Mouse (Mus musculus): ENCODE results near the gene 2200002D01Rik. TPM values are rescaled to one million over a fixed set of nuclear protein-coding genes. Genes with fewer than 3 reads are reported as not detected.
"Not testable (repeated sequence)": the region's sequence is repeated elsewhere in the genome, so short reads cannot be mapped to it uniquely, and the experiment has no call there.

Gene 2200002D01Rik
- polyA plus RNA-seq, 1 experiment from 2014 or later: 0.29 TPM

- H3K27me3 ChIP-seq (ENCODE audit: control insufficient read depth, insufficient read depth, low read length): 0 out of 2 replicates have a peak, but pooled peaks cover 5% of the 10 kb centered on the region
- no peaks in the 10 kb centered on the region; the same call in 1 of the 2 replicates for H3K9me3 ChIP-seq (ENCODE audit: control insufficient read depth, low read length)
- ATAC-seq (ENCODE audit: low FRiP score, low TSS enrichment) (no peak), DNase-seq (peak; percentile 76)
- peak overlapping the region; percentile 40 for H3K4me2 ChIP-seq (ENCODE audit: low read length)
- 0 out of 2 replicates have a peak overlapping the region, but pooled peaks have one; percentile 23 for H3K9ac ChIP-seq (replicated peaks; ENCODE audit: low read length)
- H3K4me3 ChIP-seq (replicated peaks; ENCODE audit: low read depth, low read length): no peak overlapping the region
- no peaks in the 10 kb centered on the region for H3K36me3 ChIP-seq (ENCODE audit: control insufficient read depth, insufficient read depth, low read length)
- 12% methylated on average over 16 of the region's 16 CpGs for WGBS
- no peak overlapping the region for H3K27ac ChIP-seq (replicated peaks; ENCODE audit: low read depth, low read length)
- H3K4me1 ChIP-seq (ENCODE audit: control insufficient read depth, insufficient read depth, low read length): peaks cover 9% of the 10 kb centered on the region; the same call in 1 of the 2 replicates
Observed at GRCm38 (mm10) chr7:29224756-29225394, 23.4 kb downstream of the 2200002D01Rik start.

DNA sequence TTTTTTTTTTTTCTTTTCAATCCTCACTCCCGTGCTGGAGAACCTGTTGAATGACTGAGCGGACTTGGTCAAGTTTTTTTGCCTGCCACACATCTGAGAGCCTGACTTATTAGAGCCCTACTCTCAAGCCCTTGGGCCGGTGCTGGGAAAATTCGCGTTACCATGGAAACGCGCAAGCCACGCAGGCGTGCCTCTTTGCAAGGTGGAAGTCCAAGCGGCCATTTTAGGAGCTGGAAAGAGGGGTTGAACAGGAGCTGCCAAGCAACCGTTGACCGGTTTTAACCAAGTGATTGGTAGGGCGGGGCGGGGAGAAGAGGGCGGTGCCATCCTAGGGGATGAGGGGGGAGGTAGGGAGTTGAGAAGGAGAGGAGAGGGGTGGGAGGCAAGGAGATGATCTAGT lies 33.4 kb downstream of the 2200002D01Rik start:
- ATAC-seq (ENCODE audit: low FRiP score, low TSS enrichment) (no peak), DNase-seq (peak; percentile 53)
- no peak overlapping the region for H3K27ac ChIP-seq (replicated peaks; ENCODE audit: low read depth, low read length)
- 0 out of 2 replicates have a peak, but pooled peaks cover 6% of the 10 kb centered on the region for H3K4me1 ChIP-seq (ENCODE audit: control insufficient read depth, insufficient read depth, low read length)
- no peaks in the 10 kb centered on the region for H3K36me3 ChIP-seq (ENCODE audit: control insufficient read depth, insufficient read depth, low read length)
- H3K4me3 ChIP-seq (replicated peaks; ENCODE audit: low read depth, low read length): no peak overlapping the region
- H3K9me3 ChIP-seq (ENCODE audit: control insufficient read depth, low read length): peaks cover 3% of the 10 kb centered on the region; the same call in 1 of the 2 replicates
- no peak overlapping the region for H3K4me2 ChIP-seq (ENCODE audit: low read length)
- WGBS: 45% methylated on average over 15 of the region's 15 CpGs
- no peak overlapping the region for H3K9ac ChIP-seq (replicated peaks; ENCODE audit: low read length)
- H3K27me3 ChIP-seq (ENCODE audit: control insufficient read depth, insufficient read depth, low read length): no peaks in the 10 kb centered on the region

GRCm38 (mm10) chr7:29214236-29214635 lies 34.0 kb downstream of the 2200002D01Rik start:
- peak overlapping the region; percentile 52 for H3K4me2 ChIP-seq (ENCODE audit: low read length)
- H3K9ac ChIP-seq (replicated peaks; ENCODE audit: low read length): no peak overlapping the region
- no peaks in the 10 kb centered on the region for H3K27me3 ChIP-seq (ENCODE audit: control insufficient read depth, insufficient read depth, low read length)
- H3K9me3 ChIP-seq (ENCODE audit: control insufficient read depth, low read length): peaks cover under 1% of the 10 kb centered on the region; the same call in 1 of the 2 replicates
- no peak overlapping the region for H3K4me3 ChIP-seq (replicated peaks; ENCODE audit: low read depth, low read length)
- 78% methylated on average over 2 of the region's 2 CpGs for WGBS
- DNase-seq (peak; percentile 6), ATAC-seq (ENCODE audit: low FRiP score, low TSS enrichment) (no peak)
- no peaks in the 10 kb centered on the region for H3K36me3 ChIP-seq (ENCODE audit: control insufficient read depth, insufficient read depth, low read length)
- 0 out of 2 replicates have a peak, but pooled peaks cover 6% of the 10 kb centered on the region for H3K4me1 ChIP-seq (ENCODE audit: control insufficient read depth, insufficient read depth, low read length)
- H3K27ac ChIP-seq (replicated peaks; ENCODE audit: low read depth, low read length): no peak overlapping the region

- H3K27me3 ChIP-seq (ENCODE audit: control insufficient read depth, insufficient read depth, low read length): no peaks in the 10 kb centered on the region
- peak within 1 kb of the TSS; percentile 70 for H3K27ac ChIP-seq (replicated peaks; ENCODE audit: low read depth, low read length)
- 0 out of 2 replicates have a peak, but pooled peaks cover 6% of the 10 kb centered on the region for H3K4me1 ChIP-seq (ENCODE audit: control insufficient read depth, insufficient read depth, low read length)
- H3K4me2 ChIP-seq (ENCODE audit: low read length): peak within 1 kb of the TSS; percentile 52
- DNase-seq (peak; percentile 82), ATAC-seq (ENCODE audit: low FRiP score, low TSS enrichment) (peak; percentile 77)
- H3K9ac ChIP-seq (replicated peaks; ENCODE audit: low read length): no peak within 1 kb of the TSS; the same call in 1 of the 2 replicates
- 2% methylated on average over 20 of the region's 20 CpGs for WGBS
- H3K4me3 ChIP-seq (replicated peaks; ENCODE audit: low read depth, low read length): peak within 1 kb of the TSS; percentile 24
- H3K36me3 ChIP-seq (ENCODE audit: control insufficient read depth, insufficient read depth, low read length): no peaks in the 10 kb centered on the region
- H3K9me3 ChIP-seq (ENCODE audit: control insufficient read depth, low read length): no peaks in the 10 kb centered on the region
Observed at GRCm38 (mm10) chr7:29213675-29214082, 34.6 kb downstream of the 2200002D01Rik start, which contains the start of gene Catsperg1. Gene Catsperg1, minus strand, starts transcription at chr7:29214035.

DNA sequence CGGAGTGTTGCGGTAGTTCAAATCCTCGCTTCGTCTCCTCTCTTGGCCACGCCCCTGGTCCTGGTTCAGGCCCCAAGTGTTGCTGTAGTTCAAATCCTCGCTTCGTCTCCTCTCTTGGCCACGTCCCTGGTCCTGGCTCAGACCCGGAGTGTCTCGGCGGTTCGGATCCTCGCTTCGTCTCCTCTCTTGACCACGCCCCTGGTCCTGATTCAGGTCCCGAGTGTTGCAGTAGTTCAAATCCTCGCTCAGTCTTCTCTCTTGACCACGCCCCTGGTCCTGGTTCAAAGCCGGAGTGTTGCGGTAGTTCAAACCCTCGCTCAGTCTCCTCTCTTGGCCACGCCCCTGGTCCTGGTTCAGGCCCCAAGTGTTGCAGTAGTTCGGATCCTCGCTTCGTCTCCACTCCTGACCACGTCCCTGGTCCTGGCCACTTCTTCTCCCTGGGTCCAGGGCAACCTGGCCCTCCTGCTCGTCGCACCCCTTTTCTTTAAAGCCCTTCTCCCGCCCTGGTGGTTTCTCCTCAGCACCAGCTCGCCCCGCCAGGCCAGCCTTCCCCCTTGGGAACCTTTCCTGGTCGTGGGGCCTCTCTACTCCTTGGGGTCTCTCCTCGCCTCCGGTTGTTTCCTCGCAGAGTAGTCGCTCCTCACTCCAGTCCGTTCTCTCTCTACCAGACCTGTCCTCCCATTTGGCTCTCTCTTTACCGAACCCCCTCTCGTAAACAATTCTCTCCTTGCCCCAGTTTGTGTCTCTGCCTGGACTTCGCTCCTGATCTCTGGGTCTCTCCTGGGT lies 35.3 kb downstream of the 2200002D01Rik start:
- H3K27ac ChIP-seq (replicated peaks; ENCODE audit: low read depth, low read length): not testable (repeated sequence)

DNA sequence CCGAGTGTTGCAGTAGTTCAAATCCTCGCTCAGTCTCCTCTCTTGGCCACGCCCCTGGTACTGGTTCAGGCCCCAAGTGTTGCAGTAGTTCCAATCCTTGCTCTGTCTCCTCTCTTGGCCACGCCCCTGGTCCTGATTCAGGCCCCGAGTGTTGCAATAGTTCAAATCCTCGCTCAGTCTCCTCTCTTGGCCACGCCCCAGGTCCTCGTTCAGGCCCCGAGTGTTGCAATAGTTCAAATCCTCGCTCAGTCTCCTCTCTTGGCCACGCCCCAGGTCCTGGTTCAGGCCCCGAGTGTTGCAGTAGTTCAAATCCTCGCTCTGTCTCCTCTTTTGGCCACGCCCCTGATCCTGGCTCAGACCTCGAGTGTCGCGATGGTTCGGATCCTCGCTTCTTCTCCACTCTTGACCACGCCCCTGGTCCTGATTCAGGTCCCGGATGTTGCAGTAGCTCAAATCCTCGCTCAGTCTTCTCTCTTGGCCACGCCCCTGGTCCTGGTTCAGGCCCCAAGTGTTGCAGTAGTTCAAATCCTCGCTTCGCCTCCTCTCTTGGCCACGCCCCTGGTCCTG lies 36.0 kb downstream of the 2200002D01Rik start:
- Histone ChIP-seq H3K36me3 (ENCODE audit: control insufficient read depth, insufficient read depth, low read length) (no peaks in the 10 kb centered on the region), H3K4me2 (ENCODE audit: low read length) (peak overlapping the region; percentile 52), H3K27me3 (ENCODE audit: control insufficient read depth, insufficient read depth, low read length) (no peaks in the 10 kb centered on the region), H3K27ac (replicated peaks; ENCODE audit: low read depth, low read length) (no peak overlapping the region), H3K9me3 (ENCODE audit: control insufficient read depth, low read length) (no peaks in the 10 kb centered on the region), H3K4me1 (ENCODE audit: control insufficient read depth, insufficient read depth, low read length) (0 out of 2 replicates have a peak, but pooled peaks cover 6% of the 10 kb centered on the region), H3K4me3 (replicated peaks; ENCODE audit: low read depth, low read length) (no peak overlapping the region), H3K9ac (replicated peaks; ENCODE audit: low read length) (no peak overlapping the region)
- ATAC-seq (ENCODE audit: low FRiP score, low TSS enrichment): no peak
- no peak for DNase-seq
- WGBS: 15% methylated on average over 26 of the region's 26 CpGs

More for the DNA sequence above, 35.3 kb downstream of the 2200002D01Rik start:
- H3K4me1 ChIP-seq (ENCODE audit: control insufficient read depth, insufficient read depth, low read length); H3K9me3 ChIP-seq (ENCODE audit: control insufficient read depth, low read length); H3K36me3 ChIP-seq (ENCODE audit: control insufficient read depth, insufficient read depth, low read length); DNase-seq; H3K27me3 ChIP-seq (ENCODE audit: control insufficient read depth, insufficient read depth, low read length); H3K9ac ChIP-seq (replicated peaks; ENCODE audit: low read length); ATAC-seq (ENCODE audit: low FRiP score, low TSS enrichment): not testable (repeated sequence)
- 18% methylated on average over 40 of the region's 40 CpGs for WGBS
- H3K4me3 ChIP-seq (replicated peaks; ENCODE audit: low read depth, low read length): peak overlapping the region; percentile 24
- peak overlapping the region; percentile 52 for H3K4me2 ChIP-seq (ENCODE audit: low read length)

DNA sequence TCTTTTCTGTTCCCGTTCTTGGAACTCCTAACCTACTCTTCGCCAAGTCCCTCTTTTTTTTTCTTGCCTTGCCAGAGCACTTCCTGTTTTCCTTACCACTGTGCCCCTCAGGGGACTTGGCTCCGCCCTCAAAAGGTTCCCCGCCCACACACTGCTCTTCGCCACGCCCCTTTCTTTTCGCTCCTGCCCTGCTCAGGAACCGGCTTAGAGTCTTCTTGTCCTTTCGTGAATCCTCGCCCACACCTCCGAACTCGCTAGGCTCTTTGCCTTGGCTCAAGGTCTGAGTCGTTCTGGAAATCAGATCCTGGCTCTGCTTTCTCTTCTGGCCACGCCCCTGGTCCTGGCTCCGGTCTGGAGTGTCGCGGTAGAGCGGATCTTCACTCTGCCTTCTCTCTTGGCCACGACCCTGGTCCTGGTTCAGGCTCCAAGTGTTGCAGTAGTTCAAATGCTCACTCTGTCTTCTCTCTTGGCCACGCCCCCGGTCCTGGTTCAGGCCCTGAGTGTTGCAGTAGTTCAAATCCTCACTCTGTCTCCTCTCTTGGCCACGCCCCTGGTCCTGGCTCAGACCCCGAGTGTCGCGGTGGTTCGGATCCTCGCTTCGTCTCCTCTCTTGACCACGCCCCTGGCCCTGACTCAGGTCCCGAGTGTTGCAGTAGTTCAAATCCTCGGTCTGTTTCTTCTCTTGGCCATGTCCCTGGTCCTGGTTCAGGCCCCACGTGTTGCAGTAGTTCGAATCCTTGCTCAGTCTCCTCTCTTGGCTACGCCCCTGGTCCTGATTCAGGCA lies 36.7 kb downstream of the 2200002D01Rik start:
- Histone ChIP-seq H3K27me3 (ENCODE audit: control insufficient read depth, insufficient read depth, low read length) (no peaks in the 10 kb centered on the region), H3K9me3 (ENCODE audit: control insufficient read depth, low read length) (no peaks in the 10 kb centered on the region), H3K36me3 (ENCODE audit: control insufficient read depth, insufficient read depth, low read length) (no peaks in the 10 kb centered on the region), H3K27ac (replicated peaks; ENCODE audit: low read depth, low read length) (no peak overlapping the region), H3K4me3 (replicated peaks; ENCODE audit: low read depth, low read length) (peak overlapping the region; percentile 18), H3K4me1 (ENCODE audit: control insufficient read depth, insufficient read depth, low read length) (0 out of 2 replicates have a peak, but pooled peaks cover 6% of the 10 kb centered on the region), H3K9ac (replicated peaks; ENCODE audit: low read length) (no peak overlapping the region), H3K4me2 (ENCODE audit: low read length) (peak overlapping the region; percentile 41)
- DNase-seq (peak; percentile 62), ATAC-seq (ENCODE audit: low FRiP score, low TSS enrichment) (no peak)
- WGBS: 5% methylated on average over 34 of the region's 34 CpGs

DNA sequence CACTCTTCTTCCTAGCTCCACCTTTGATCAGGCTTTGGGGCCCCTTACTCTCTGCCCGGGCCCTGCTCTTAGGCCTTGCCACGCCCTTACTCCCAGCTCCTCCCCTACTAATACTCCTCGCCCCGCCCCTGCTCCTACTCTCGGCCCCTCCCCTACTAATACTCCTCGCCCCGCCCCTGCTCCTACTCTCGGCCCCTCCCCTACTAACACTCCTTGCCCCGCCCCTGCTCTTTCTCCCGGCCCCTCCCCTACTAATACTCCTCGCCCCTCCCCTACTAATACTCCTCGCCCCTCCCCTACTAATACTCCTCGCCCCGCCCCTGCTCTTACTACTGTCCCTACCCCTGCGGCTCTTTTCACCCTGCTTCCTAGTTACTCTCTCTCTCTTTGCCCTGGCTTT lies 37.3 kb downstream of the 2200002D01Rik start:
- not testable (repeated sequence) for H3K27ac ChIP-seq (replicated peaks; ENCODE audit: low read depth, low read length); H3K27me3 ChIP-seq (ENCODE audit: control insufficient read depth, insufficient read depth, low read length); H3K9ac ChIP-seq (replicated peaks; ENCODE audit: low read length); DNase-seq; ATAC-seq (ENCODE audit: low FRiP score, low TSS enrichment); H3K4me1 ChIP-seq (ENCODE audit: control insufficient read depth, insufficient read depth, low read length); H3K9me3 ChIP-seq (ENCODE audit: control insufficient read depth, low read length); H3K36me3 ChIP-seq (ENCODE audit: control insufficient read depth, insufficient read depth, low read length)
- peak overlapping the region; percentile 18; the same call in 1 of the 2 replicates for H3K4me3 ChIP-seq (replicated peaks; ENCODE audit: low read depth, low read length)
- peak overlapping the region; percentile 41 for H3K4me2 ChIP-seq (ENCODE audit: low read length)
- WGBS: 34% methylated on average over 15 of the region's 15 CpGs
